Mouse (Mus musculus) liver, embryonic 13.5 days (tissue): Measurements from ENCODE around the gene Cd70. TPM values are rescaled to one million over a fixed set of nuclear protein-coding genes. Genes with fewer than 3 reads are reported as not detected.

Experiments used
- ATAC-seq: fragments of 200-750 bp; cut with Nextera tagmentation; 2 replicates; pipeline ENCODE4 v1.8.0; 2017; ENCODE audit warnings: low read depth, mild to moderate bottlenecking, moderate number of reproducible peaks, moderate library complexity
- DNase-seq: peaks from one replicate; pipeline ENCODE4 v3.0.0; 2022
- H3K27ac ChIP-seq: fragments of 300-500 bp; sonication (generic); 2 replicates; pipeline ENCODE4 v1.5.1; 2015; ENCODE audit warnings: moderate library complexity, mild to moderate bottlenecking, inconsistent platforms
- H3K27me3 ChIP-seq: fragments of 300-500 bp; sonication (generic); 2 replicates; pipeline ENCODE4 v1.6.1; 2015; ENCODE audit warnings: mild to moderate bottlenecking, inconsistent platforms
- H3K36me3 ChIP-seq: fragments of 300-500 bp; sonication (generic); 2 replicates; pipeline ENCODE4 v1.6.1; 2015; ENCODE audit warnings: mild to moderate bottlenecking, inconsistent platforms
- H3K4me1 ChIP-seq: fragments of 300-500 bp; sonication (generic); replicated peaks from 2 replicates; pipeline ENCODE4 v1.6.1; 2015; ENCODE audit warnings: inconsistent platforms
- H3K4me2 ChIP-seq: fragments of 300-500 bp; sonication (generic); 2 replicates; pipeline ENCODE4 v1.6.1; 2015; ENCODE audit warnings: inconsistent platforms, mild to moderate bottlenecking, moderate library complexity
- H3K4me3 ChIP-seq: fragments of 300-500 bp; sonication (generic); replicated peaks from 2 replicates; pipeline ENCODE4 v1.5.1; 2015; ENCODE audit warnings: mild to moderate bottlenecking, inconsistent platforms
- H3K9ac ChIP-seq: fragments of 300-500 bp; sonication (generic); 2 replicates; pipeline ENCODE4 v1.6.1; 2015; ENCODE audit warnings: mild to moderate bottlenecking, inconsistent platforms
- H3K9me3 ChIP-seq: fragments of 300-500 bp; sonication (generic); replicated peaks from 2 replicates; pipeline ENCODE4 v1.6.1; 2016; ENCODE audit warnings: inconsistent platforms
- WGBS: fragments of 180-500 bp; shearing (Covaris S2); methylation state at CpG from one replicate; pipeline ENCODE4 v1.1.7; 2015; ENCODE audit not compliant: insufficient replicate concordance; 5-methylcytosine and 5-hydroxymethylcytosine counted together
- polyA plus RNA-seq: library from polyadenylated mRNA; unstranded; fragments of >200 nt; fragmentation: Nextera tagmentation; extraction: Ambion mirVana; gene quantifications from 2 replicates; pipeline ENCODE4 v1.2.1, GENCODE M21; 2015

The Cd70 gene
- polyA plus RNA-seq, result not detected in 2 replicates

- WGBS, result 7% methylated on average over 39 of the region's 39 CpGs
- no peak within 1 kb of the TSS for H3K4me3 ChIP-seq
- no peaks in the 10 kb centered on the region for H3K36me3 ChIP-seq
- peaks cover 55% of the 10 kb centered on the region for H3K27me3 ChIP-seq
- peak within 1 kb of the TSS; percentile 37 for H3K4me2 ChIP-seq
- H3K4me1 ChIP-seq, result no peaks in the 10 kb centered on the region
- no peak within 1 kb of the TSS for H3K27ac ChIP-seq
- no peak within 1 kb of the TSS for H3K9ac ChIP-seq
- peaks cover 4% of the 10 kb centered on the region; the same call in 1 of the 2 replicates for H3K9me3 ChIP-seq
- ATAC-seq, result no peak
- DNase-seq, result no peak
These were observed at the start of gene Cd70 for GRCm38 (mm10) chr17:57148994-57149803. Gene Cd70, minus strand, starts transcription at chr17:57149777.

GRCm38 (mm10) chr17:57198252-57198651 lies 48.7 kb upstream of the Cd70 start:
- 20% methylated on average over 3 of the region's 3 CpGs for WGBS
- H3K27ac ChIP-seq, result no peak overlapping the region
- no peak for DNase-seq
- no peaks in the 10 kb centered on the region for H3K36me3 ChIP-seq
- H3K9ac ChIP-seq, result no peak overlapping the region
- no peak overlapping the region for H3K4me2 ChIP-seq
- H3K27me3 ChIP-seq, result no peaks in the 10 kb centered on the region
- no peak overlapping the region for H3K4me3 ChIP-seq
- 0 out of 2 replicates have a peak, but pooled peaks have one; percentile 18 for ATAC-seq
- H3K4me1 ChIP-seq, result peaks cover 17% of the 10 kb centered on the region
- H3K9me3 ChIP-seq, result no peaks in the 10 kb centered on the region

DNA sequence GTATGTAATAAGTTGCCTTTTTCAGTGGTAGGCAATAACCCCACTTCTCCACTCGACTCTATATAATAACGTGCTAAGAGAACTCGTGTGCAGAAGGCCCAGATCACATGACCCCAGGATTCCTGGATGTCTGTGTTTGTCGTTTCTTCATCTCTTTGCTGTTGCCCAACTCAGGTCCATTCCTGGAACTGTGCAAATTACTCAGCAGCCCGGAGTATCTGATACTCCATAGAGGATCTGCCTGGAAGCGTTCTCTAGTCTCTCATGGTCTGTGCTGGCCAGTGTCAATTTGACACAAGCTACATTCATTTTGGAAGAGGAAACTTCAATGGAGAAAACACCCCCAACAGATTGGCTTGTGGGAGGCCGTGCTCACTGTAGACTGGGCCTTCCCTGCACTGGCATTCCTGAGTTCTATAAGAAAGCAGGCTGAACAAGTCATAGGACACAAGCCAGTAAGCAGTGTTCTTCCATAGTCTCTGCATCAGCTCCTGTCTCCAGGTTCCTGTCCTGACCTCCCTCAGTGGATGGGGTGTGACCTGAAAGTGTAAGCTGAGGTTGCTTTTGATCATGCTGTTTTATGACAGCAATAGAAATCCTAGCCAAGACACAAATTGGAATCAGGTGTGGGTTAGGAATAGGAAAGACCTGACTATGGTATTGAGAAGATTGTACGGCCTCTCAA lies 45.9 kb upstream of the Cd70 start:
- H3K36me3 ChIP-seq, result no peaks in the 10 kb centered on the region
- 61% methylated on average over 8 of the region's 8 CpGs for WGBS
- peaks cover 10% of the 10 kb centered on the region for H3K4me1 ChIP-seq
- no peak overlapping the region for H3K9ac ChIP-seq
- no peak for DNase-seq
- no peak overlapping the region for H3K4me3 ChIP-seq
- H3K4me2 ChIP-seq, result no peak overlapping the region
- H3K9me3 ChIP-seq, result no peaks in the 10 kb centered on the region
- 0 out of 2 replicates have a peak, but pooled peaks have one; percentile 22 for ATAC-seq
- no peak overlapping the region for H3K27ac ChIP-seq
- no peaks in the 10 kb centered on the region for H3K27me3 ChIP-seq

DNA sequence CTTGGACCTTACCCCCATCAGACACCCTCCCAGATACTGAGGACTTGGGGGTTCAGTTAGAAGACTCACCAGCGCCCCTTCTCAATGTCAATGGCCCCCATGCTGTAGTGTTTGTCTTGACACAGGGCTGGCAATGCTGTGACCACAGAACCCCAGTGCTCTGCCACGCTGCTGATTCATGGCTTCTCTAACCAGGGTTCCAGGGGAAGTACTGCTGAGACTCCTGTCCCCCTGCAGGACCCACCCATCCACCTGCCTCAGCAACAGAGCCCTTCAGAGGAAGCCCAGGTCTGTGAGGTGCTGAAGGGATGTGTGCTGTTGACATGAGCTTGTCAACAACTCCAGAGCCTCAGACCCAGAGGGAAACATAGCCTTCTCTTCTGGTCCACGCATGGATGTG lies 45.2 kb upstream of the Cd70 start:
- DNase-seq (no peak), ATAC-seq (no peak)
- H3K36me3 ChIP-seq, result no peaks in the 10 kb centered on the region
- H3K9ac ChIP-seq, result no peak overlapping the region
- H3K27ac ChIP-seq, result no peak overlapping the region
- WGBS, result 47% methylated on average over 3 of the region's 3 CpGs
- no peak overlapping the region for H3K4me3 ChIP-seq
- no peaks in the 10 kb centered on the region for H3K27me3 ChIP-seq
- peaks cover 10% of the 10 kb centered on the region for H3K4me1 ChIP-seq
- H3K9me3 ChIP-seq, result no peaks in the 10 kb centered on the region
- no peak overlapping the region for H3K4me2 ChIP-seq

GRCm38 (mm10) chr17:57194041-57194507 lies 44.5 kb upstream of the Cd70 start, which contains the start of gene Tnfsf14:
Gene Tnfsf14, minus strand, starts transcription at chr17:57194177.
- H3K4me2 ChIP-seq, result peak within 1 kb of the TSS; percentile 12; the same call in 1 of the 2 replicates
- 27% methylated on average over 11 of the region's 11 CpGs for WGBS
- ATAC-seq, result peak; percentile 30; the same call in 1 of the 2 replicates
- H3K9me3 ChIP-seq, result no peaks in the 10 kb centered on the region
- no peaks in the 10 kb centered on the region for H3K36me3 ChIP-seq
- H3K4me3 ChIP-seq, result peak within 1 kb of the TSS; percentile 32
- H3K4me1 ChIP-seq, result peaks cover 12% of the 10 kb centered on the region
- no peaks in the 10 kb centered on the region for H3K27me3 ChIP-seq
- DNase-seq, result no peak
- no peak within 1 kb of the TSS for H3K9ac ChIP-seq
- H3K27ac ChIP-seq, result no peak within 1 kb of the TSS; the same call in 1 of the 2 replicates

DNA sequence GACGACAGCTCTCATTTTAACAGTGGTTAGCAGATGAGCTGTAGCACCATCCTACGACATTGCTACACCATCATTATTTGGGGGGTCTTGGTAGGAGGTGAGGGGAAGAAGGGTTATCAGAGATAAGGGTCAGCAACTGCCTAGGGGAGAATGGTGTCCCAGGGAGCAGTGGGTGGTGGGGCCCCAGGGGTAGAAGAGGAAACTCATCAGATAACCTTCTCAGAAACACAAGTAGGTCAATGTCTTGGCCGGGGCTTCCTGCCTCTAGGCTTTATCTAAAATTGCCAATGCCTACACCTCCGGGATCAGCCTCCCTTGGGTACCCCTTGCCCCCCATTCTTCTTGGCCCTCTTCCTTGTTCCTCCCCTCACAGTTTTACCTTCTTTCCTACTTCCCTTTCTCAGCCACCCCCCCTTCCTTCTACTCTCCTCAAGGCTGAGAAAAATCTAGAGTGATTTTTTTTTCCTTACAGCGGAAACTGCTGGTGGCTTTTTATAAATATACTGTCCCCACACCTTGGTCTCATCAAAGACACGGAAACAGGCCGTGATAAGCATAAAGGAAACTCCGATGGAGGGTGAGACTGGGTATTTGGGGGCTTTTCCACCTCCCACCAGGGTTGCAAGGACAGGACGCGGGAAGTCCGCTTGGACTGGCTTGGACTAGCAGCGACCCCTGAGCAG lies 39.1 kb upstream of the Cd70 start:
- Histone ChIP-seq H3K9ac (no peak overlapping the region), H3K4me2 (peak overlapping the region; percentile 7; the same call in 1 of the 2 replicates), H3K4me3 (no peak overlapping the region), H3K27ac (no peak overlapping the region), H3K27me3 (no peaks in the 10 kb centered on the region), H3K9me3 (no peaks in the 10 kb centered on the region), H3K36me3 (no peaks in the 10 kb centered on the region), H3K4me1 (peaks cover 16% of the 10 kb centered on the region)
- peak; percentile 36; the same call in 1 of the 2 replicates for ATAC-seq
- WGBS, result 22% methylated on average over 12 of the region's 12 CpGs
- DNase-seq, result no peak

GRCm38 (mm10) chr17:57185641-57186040 lies 36.1 kb upstream of the Cd70 start:
- no peak overlapping the region for H3K9ac ChIP-seq
- no peak overlapping the region for H3K4me2 ChIP-seq
- no peaks in the 10 kb centered on the region for H3K27me3 ChIP-seq
- WGBS, result 21% methylated on average over 2 of the region's 2 CpGs
- no peak for ATAC-seq
- peaks cover 16% of the 10 kb centered on the region for H3K4me1 ChIP-seq
- H3K36me3 ChIP-seq, result no peaks in the 10 kb centered on the region
- H3K27ac ChIP-seq, result no peak overlapping the region
- no peak overlapping the region for H3K4me3 ChIP-seq
- no peaks in the 10 kb centered on the region for H3K9me3 ChIP-seq
- no peak for DNase-seq

DNA sequence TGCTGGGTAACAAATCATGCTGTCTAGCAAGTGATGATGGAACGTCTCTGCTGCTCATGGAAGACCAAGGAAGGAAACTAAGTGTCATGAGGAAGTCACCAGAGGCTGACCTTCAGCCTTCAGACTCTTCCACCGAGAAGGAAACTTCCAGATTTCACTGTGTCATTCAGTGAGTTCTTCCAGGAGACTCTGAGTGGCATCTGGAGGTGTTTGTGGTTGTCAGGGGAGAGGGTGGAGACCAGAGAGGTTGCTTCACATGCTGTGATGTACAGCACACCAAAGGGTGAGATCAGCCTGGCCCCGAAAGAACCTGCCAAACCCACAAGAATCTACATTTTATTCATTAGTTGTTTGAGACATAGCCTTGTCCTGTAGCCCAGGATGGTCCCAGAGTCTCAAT lies 33.3 kb upstream of the Cd70 start:
- no peaks in the 10 kb centered on the region for H3K36me3 ChIP-seq
- ATAC-seq (no peak), DNase-seq (no peak)
- WGBS, result 29% methylated on average over 3 of the region's 3 CpGs
- H3K4me3 ChIP-seq, result no peak overlapping the region
- H3K4me1 ChIP-seq, result peaks cover 3% of the 10 kb centered on the region; the same call in 1 of the 2 replicates
- H3K9ac ChIP-seq, result no peak overlapping the region
- H3K4me2 ChIP-seq, result no peak overlapping the region
- H3K9me3 ChIP-seq, result no peaks in the 10 kb centered on the region
- no peak overlapping the region for H3K27ac ChIP-seq
- H3K27me3 ChIP-seq, result no peaks in the 10 kb centered on the region; the same call in 1 of the 2 replicates

- Histone ChIP-seq H3K9ac (no peak overlapping the region), H3K4me3 (no peak overlapping the region), H3K27me3 (no peaks in the 10 kb centered on the region; the same call in 1 of the 2 replicates), H3K36me3 (no peaks in the 10 kb centered on the region), H3K27ac (no peak overlapping the region), H3K9me3 (no peaks in the 10 kb centered on the region), H3K4me1 (no peaks in the 10 kb centered on the region), H3K4me2 (no peak overlapping the region)
- 32% methylated on average over 8 of the region's 8 CpGs for WGBS
- DNase-seq (no peak), ATAC-seq (no peak)
These were observed 30.8 kb upstream of the Cd70 start for GRCm38 (mm10) chr17:57180363-57180762.

DNA sequence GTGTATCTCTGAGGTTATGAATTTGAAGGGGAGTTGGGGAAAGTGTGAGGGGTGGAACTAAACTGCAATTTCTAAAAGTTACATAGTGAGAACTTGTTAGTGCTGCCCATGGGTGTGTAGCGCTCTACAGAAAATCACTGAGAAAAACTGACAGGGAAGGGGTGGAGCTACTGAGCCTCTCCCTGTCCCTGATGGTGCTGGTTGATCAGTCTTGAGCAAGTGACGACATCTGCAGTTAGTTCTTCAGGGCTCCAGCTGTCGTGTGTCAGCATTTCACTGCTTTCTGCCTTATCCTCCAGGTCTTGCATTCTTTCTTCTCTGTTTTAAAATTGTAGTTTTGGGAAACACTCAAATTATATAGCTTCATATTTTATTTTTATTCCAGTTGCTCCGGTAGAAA lies 23.8 kb upstream of the Cd70 start:
- no peaks in the 10 kb centered on the region for H3K27me3 ChIP-seq
- no peak overlapping the region for H3K9ac ChIP-seq
- no peaks in the 10 kb centered on the region for H3K9me3 ChIP-seq
- 38% methylated on average over 4 of the region's 4 CpGs for WGBS
- ATAC-seq (0 out of 2 replicates have a peak, but pooled peaks have one; percentile 53), DNase-seq (no peak)
- H3K4me1 ChIP-seq, result peaks cover 12% of the 10 kb centered on the region
- H3K4me2 ChIP-seq, result no peak overlapping the region
- no peak overlapping the region for H3K27ac ChIP-seq
- H3K4me3 ChIP-seq, result no peak overlapping the region
- H3K36me3 ChIP-seq, result no peaks in the 10 kb centered on the region

DNA sequence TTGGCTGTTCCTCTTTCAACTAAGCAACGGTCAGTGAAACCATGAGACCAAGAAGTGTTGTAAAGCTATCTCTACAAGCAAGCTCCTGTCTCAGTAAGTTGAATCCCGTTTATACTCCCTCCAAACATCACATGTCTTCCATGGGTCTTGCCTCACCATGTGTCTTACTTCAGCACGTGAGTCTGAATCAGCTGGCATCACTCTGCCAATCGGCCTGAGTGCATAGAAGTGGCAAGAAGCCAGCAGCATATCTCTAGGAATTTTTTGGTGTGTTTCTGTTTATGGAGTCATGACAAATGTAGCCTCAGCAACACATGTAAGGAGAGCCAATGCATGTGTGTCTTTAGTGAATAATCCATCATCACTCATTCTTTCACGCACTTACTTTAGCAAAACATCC lies 22.8 kb upstream of the Cd70 start:
- Histone ChIP-seq H3K9me3 (no peaks in the 10 kb centered on the region), H3K27ac (no peak overlapping the region), H3K4me2 (no peak overlapping the region), H3K27me3 (no peaks in the 10 kb centered on the region), H3K9ac (no peak overlapping the region), H3K4me3 (no peak overlapping the region), H3K4me1 (peaks cover 12% of the 10 kb centered on the region), H3K36me3 (no peaks in the 10 kb centered on the region)
- ATAC-seq (no peak), DNase-seq (no peak)
- WGBS, result 63% methylated on average over 5 of the region's 5 CpGs
